Mouse (Mus musculus): Measurements from ENCODE around the gene Mesp1. TPM values are rescaled to one million over a fixed set of nuclear protein-coding genes. Genes with fewer than 3 reads are reported as not detected.
"Not testable (repeated sequence)": the region's sequence is repeated elsewhere in the genome, so short reads cannot be mapped to it uniquely, and the experiment has no call there.

The Mesp1 gene
- polyA plus RNA-seq, 1 experiment from 2014 or later = 0.14 TPM

DNA sequence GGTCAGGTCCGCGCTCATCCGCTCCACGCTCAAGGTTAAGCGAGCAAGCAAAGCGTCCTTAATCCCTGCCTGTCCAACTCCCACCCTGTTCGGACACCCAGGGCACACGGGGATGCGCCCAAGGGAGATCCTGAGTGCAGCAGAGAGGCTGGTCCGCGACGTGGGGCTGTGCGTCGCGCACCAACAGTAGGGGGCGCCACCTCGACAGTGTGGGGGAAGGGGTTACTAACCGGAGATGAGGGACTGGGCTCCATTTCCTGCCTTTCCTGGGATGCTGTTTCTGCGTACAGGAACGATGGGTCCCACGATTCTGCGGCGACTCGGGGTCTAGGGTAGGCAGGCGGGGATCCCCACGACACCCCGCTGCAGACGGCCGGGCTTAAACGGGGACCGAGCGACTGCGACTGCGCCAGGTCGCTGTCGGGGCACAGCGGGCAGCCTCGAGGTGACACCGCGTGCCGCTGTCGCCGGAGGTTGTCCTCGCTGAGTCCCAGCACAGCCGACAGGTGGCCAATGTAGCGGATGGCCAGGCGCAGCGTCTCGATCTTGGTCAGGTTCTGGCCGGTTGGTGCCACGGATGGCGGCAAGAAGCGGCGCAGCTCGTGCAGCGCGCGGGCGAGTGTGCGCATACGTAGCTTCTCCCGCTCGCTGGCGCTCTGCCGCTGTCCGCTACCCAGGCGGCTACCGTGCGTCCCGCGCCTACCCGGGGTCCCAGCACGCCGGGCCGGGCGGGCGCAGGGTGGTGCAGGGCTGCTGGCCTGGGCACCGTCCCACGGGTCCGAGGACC is 760 bp downstream of the Mesp1 start:
- DNase-seq (ENCODE audit: low spot score) = peak; percentile 35

- not testable (repeated sequence) for DNase-seq (ENCODE audit: low spot score)
Observed at GRCm38 (mm10) chr7:79789812-79790211, 3.8 kb downstream of the Mesp1 start.

DNA sequence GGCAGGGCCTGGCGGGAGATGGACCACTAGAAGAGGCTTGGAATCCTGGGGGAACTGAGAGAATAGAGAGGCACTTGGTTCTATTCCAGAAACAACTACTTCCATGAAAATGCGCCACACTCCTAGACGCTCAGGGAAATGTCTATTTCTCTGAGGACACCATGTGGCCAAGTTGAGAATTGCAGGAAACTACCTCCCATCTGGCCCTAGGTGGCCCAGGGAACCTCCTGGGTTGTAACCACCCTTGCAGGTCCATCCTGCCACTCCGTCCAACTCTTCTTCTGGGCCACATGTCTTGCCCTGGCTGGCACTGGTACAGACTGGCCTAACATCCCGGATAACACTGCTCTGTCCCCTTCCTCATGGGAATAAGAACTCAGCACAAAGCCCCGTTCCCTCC is 7.3 kb downstream of the Mesp1 start:
- peak; percentile 57 for DNase-seq (ENCODE audit: low spot score)

DNA sequence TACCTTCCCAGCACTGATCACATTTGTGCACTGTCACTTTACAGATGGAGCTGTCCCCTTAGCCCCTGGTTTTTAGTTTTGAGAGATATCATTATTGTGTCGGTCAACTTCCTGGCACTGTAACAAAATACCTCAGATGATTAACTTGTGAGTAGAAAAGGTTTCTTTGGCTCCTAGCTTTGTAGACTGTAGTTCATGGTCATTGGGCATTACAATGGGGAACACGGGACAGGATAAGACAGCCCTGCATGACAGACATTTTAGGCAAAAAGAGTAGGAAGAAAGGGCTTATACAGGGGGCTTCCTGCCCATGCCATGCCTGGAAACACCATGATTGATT is 11.1 kb downstream of the Mesp1 start:
- DNase-seq (ENCODE audit: low spot score) = no peak

DNA sequence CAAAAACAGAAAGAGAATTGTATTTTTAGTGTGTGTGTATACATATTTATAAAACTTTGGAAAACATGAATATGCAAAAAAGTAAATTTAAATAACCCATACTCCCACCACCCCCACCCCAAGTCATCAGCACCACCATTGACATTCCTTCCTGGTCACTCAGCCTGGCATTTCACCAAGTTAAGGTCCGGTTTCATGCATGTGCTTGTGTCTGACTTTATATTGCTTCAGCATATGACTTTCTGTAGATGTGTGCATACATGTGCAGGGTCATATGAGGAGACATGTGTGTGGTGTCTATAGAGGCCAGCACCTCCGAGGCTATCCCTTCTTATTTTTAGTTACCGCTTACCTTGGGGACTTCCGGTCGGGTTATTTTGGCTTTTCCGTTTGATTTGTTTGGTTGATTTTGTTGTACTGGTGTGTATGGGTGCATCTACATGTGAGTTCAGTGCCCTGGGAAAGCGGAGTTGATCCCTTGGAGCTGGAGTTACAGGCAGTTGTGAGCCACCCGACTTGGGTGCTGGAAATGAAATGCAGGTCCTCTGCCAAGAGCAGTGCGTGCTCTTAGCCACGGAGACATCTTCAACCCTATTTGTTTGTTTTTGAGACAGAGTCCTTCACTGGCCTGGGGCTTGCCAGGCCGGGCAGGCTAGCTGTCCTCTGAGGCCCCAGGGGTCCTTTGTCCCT is 11.6 kb downstream of the Mesp1 start:
- DNase-seq (ENCODE audit: low spot score) = no peak

- DNase-seq (ENCODE audit: low spot score) = peak; percentile 76
Observed at GRCm38 (mm10) chr7:79780647-79781626, 12.7 kb downstream of the Mesp1 start.

DNA sequence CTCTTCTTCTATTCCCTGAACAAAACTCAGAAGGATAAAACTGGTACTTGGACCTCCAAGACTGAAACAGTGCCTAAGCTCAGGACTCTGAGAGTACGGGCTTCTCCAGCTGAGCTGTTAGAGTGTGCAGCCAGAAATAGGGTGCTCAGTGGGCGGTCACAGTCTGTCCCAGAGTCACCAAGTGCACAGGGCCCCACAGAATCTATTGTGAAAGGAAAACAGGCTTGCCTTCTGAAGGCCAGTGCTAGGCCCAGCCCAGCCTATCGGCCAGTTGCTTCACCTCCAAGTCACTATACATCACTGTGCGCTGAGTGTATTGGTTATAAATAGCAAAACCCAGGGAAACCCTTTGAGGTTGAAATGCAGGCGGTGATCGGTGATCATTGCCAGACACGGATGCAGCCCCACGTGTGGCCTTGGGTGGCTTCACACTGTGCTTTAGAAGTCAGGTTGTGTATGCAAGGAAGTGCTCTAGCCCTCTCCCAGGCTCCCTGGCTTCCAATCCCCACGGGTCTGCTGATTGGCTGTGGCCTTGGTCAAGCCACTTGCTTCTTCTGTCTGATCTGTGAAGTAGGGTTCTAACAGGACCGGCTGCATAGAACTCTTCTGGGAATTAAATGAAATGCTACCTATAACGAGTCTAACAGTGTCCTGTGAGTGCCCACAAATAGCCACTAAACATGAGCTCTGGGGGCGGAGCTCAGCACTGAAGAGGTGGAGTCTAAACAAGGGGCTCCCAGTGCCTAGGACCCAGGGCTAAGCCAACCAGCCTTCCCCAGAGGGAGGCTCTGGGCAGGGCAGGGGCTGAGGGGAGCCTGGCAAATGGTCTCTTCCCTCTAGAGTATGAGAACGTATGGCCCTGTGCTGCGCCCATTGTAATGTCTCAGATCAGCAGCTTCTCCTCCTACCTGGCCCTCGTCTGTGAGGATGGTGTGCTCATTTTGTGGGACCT is 21.8 kb downstream of the Mesp1 start:
- DNase-seq (ENCODE audit: low spot score) = no peak

DNA sequence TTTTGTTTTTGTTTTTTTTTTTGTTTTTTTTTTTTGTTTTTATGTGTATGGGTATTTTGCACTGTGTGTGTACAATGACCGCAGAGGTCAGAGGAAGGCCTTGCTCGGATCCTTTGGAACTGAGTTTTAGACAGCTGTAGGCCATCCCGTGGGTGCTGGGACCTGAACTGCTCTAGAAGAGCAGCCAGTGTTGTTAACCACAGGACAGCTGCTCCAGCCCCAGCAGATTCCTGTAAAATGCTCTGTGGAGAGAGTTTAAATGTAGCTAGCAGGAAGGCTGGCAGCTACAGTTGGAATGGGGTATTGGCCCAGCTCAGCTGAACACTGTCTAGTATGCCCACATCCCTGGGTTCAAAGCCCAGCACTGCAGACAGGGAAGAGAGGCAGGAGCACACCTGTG is 23.9 kb downstream of the Mesp1 start:
- no peak for DNase-seq (ENCODE audit: low spot score)

GRCm38 (mm10) chr7:79765991-79766390 is 27.6 kb downstream of the Mesp1 start:
- no peak for DNase-seq (ENCODE audit: low spot score)

GRCm38 (mm10) chr7:79762106-79762505 is 31.5 kb downstream of the Mesp1 start:
- DNase-seq (ENCODE audit: low spot score) = no peak

DNA sequence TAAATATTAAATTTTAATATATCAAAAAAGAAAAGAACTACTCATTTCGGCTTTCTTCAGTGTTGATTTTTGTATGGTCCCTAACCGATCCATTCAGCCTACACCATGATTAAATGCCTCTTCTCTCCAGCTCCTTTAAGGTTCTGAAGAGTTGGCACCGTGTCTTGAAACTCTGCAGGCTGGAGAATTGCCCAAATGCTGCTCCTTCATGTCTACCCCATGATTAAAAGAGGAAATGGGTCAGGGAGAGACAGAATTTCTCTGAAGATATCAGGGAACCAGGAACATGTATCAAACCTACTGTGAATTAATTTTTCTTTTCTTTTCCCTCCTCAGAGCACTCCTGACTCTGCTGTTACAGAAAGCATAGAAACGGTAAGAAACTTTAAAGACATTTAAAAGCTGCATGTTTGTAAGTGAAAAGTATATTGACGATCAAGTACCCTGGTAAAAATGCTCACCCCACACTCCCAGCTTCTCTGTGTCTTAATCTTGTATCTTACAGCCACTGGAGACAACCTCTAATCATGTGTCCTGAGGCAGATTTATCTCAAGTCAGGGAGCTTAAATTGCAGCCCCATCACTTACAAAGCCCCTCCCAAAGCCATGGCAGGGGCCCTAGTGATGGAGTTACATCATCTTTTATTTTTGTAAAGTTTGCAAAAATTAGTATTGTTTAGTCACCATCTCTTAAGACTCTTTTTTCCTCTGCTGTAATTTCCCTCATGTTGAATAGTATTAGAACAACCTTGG is 32.3 kb downstream of the Mesp1 start:
- no peak for DNase-seq (ENCODE audit: low spot score)

- no peak for DNase-seq (ENCODE audit: low spot score)
Observed at GRCm38 (mm10) chr7:79759766-79760165, 33.8 kb downstream of the Mesp1 start.

DNA sequence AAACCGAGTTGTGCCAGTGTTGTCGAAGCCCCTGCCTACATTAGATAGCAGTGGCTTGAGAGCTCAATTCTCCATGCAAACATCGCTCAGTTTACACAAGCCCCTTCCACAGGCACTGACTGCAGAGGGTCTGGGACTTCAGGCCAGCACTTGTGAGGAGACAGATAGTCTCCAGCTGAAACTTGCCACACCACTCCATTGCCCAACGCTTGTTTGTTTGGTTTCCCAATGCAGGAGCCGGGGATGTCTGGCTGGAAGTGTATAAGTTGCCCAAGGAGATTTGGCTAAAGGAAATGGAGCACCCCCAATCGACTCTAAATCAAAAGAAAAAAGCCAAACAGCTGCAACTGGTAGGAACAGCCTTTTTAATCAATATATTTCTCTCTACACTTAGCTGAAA is 35.4 kb downstream of the Mesp1 start:
- no peak for DNase-seq (ENCODE audit: low spot score)

- no peak for DNase-seq (ENCODE audit: low spot score)
Observed at GRCm38 (mm10) chr7:79756334-79756733, 37.3 kb downstream of the Mesp1 start.

DNA sequence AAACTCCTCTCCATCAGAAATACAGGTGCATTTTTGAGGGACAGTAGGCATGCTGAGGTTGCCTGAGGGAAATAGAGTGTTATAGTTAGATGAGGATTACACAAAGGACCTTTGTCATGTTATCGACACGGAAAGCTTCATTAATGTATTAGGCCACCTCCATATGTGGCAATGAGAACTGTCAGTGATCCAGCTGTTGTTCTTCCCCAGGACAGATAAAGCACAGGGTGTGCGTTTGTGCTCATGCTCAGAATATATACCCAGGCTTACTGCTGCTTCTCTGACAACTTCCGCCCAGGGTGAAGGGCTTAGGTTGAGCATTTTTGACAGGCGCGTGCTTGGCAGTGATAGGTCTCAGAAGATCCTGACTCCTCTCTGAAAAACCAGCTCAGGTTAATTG is 44.1 kb downstream of the Mesp1 start:
- DNase-seq (ENCODE audit: low spot score) = no peak

- DNase-seq (ENCODE audit: low spot score) = no peak
Observed at GRCm38 (mm10) chr7:79747659-79748058, 45.9 kb downstream of the Mesp1 start.

- DNase-seq (ENCODE audit: low spot score) = no peak
Observed at GRCm38 (mm10) chr7:79744585-79744984, 49.0 kb downstream of the Mesp1 start.

DNA sequence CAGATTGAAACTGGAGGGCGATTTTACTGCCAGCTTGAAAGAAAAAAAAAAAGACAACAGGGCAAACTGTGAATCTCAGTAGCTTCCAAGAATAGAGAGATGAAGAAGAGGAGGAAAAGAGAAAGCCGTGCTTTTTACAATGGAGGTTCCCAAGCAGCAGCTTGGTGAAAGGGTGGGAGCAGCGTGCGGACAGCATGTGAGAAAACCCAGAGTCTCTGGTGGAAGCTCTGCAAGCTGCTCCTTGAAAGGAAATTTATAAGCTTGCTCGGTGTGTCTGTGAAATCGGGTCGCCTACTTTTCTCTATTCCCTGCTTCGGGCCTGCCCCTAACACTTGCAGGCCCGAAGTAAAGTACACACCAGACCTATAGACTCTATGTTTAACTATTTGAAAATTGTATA is 49.5 kb downstream of the Mesp1 start:
- DNase-seq (ENCODE audit: low spot score) = no peak

DNA sequence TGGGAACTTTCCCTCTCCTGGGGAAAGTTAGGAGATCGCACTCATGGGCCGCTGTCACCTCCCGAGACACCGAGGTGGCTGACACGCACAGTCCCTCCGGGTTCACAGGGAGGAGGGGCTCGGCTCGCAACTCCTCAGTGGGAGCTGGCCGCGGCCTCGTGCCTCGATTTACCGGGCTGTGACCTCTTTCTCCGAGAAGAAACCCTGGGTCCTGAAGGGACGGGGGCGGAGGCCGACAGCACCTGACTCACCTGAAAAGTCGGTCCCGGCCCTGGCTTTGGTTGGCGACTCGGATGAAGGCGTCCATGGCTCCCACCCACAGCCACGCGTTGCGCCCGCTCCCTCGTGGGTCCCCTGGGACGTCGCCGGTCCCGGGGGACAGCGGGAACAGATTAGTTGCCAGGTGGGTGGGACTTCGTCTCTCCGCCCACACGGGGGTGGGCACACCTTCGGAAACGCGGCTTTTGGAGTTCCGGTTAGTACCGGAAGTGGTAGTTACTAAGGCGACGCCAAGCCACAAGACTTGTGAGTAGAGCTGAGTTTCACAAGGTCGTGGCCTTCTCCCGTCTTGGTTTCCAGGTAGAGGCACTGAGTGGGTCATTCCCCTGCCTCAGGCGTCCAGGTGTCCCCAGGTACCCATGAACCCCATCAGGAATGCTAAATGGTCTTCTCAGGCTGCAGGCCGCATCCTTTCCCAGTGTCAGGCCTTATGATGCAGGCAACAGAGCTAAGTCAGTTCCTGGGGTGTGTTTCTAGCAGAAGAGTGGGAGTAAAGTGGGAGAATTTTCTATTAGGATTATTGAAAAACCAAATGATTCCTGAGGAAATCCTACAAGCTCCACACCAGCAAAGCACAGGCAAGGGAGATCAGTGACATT is 50.7 kb downstream of the Mesp1 start, which contains the start of the genes Pex11a and Wdr93:
TSS of gene Pex11a (minus strand) at position 473 of the 878 bp plus-strand sequence.
TSS of gene Wdr93 (plus strand) at position 505 of the 878 bp plus-strand sequence.
- DNase-seq (ENCODE audit: low spot score) = peak; percentile 90

Data from thymus, postnatal 0 days (tissue).